Mouse (Mus musculus): ENCODE results near the gene Rnf19b. TPM values are rescaled to one million over a fixed set of nuclear protein-coding genes. Genes with fewer than 3 reads are reported as not detected.
A peak's percentile ranks its signal among the peaks of the same experiment; 100 is the strongest.

Rnf19b gene
- polyA plus RNA-seq (2012; rRNA removed), result 28.2 and 30.6 TPM in 2 replicates

DNA sequence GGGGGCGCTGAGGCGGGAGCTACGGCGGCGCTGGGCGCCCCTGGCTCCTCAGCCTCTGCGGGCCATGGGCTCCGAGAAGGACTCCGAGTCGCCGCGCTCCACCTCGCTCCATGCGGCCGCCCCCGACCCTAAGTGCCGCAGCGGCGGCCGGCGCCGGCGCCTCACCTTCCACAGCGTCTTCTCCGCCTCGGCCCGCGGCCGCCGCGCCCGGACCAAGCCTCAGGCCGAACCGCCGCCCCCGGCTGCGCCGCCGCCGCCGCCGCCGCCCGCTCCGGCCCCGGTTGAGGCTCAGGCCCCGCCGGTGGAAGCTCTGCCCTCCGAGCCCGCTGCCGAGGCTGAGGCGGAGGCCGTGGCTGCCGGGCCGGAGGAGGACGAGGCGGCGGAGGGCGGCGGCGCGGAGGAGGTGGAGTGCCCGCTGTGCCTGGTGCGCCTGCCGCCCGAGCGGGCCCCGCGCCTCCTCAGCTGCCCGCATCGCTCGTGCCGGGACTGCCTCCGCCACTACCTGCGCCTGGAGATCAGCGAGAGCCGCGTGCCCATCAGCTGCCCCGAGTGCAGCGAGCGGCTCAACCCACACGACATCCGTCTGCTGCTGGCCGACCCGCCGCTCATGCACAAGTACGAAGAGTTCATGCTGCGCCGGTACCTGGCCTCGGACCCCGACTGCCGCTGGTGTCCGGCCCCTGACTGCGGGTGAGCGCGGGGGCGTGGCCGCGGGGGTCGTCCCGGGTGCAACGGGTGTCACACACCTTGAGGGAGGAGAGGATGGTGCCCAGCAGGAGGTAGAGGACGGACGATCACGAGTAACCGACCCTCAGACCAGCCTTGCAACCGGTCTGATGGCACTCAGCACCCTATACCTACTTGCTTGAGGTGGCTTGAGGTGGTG lies at the start of gene Rnf19b:
Rnf19b (plus strand) TSS at position 65 of the 886 bp plus-strand sequence.
- TF ChIP-seq CTCF (conservative IDR thresholded peaks at IDR 0.05; ENCODE audit: insufficient read depth, insufficient read length, low read depth, low read length), result no peak
- no peak for TF ChIP-seq POLR2A (IDR thresholded peaks at IDR 0.05; ENCODE audit: low read depth, low read length)
- DNase-seq, result peak; percentile 45
- peak within 1 kb of the TSS; percentile 86 for H3K4me3 ChIP-seq (ENCODE audit: insufficient read depth, low read depth, low read length)
- peak within 1 kb of the TSS; percentile 61 for H3K27ac ChIP-seq (ENCODE audit: insufficient read depth, low read depth, low read length)
- H3K36me3 ChIP-seq (ENCODE audit: control insufficient read depth, insufficient read depth, low read length), result no peaks in the 10 kb centered on the region
- H3K27me3 ChIP-seq (replicated peaks; ENCODE audit: control insufficient read depth, insufficient read depth, low read length), result no peaks in the 10 kb centered on the region
- peaks cover 13% of the 10 kb centered on the region; the same call in 1 of the 2 replicates for H3K4me1 ChIP-seq (ENCODE audit: control insufficient read depth, insufficient read depth, low read length)
- under 1% methylated on average over 102 of the region's 107 CpGs for WGBS

DNA sequence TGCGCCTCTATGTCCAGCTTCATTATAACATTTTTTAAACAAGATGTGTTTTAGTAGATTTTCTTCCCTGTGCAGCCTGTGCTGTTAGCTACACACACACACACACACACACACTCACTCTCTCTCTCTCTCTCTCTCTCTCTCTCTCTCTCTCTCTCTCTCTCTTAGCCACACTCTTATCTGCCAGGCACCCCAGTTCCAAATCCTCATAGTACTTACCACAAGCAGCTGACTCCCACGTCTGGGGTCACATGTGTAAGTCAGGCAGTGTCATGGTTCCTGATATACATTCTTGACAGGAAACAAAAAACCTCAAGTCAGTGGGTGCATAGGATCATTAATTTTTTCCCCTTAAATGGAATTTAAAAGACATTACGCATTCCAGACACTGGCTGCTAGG lies 49.4 kb upstream of the Rnf19b start:
- H3K36me3 ChIP-seq (ENCODE audit: control insufficient read depth, insufficient read depth, low read length), result peaks cover 3% of the 10 kb centered on the region; the same call in 1 of the 2 replicates
- no peak for TF ChIP-seq POLR2A (IDR thresholded peaks at IDR 0.05; ENCODE audit: low read depth, low read length)
- H3K4me3 ChIP-seq (ENCODE audit: insufficient read depth, low read depth, low read length), result no peak overlapping the region
- no peaks in the 10 kb centered on the region; the same call in 1 of the 2 replicates for H3K4me1 ChIP-seq (ENCODE audit: control insufficient read depth, insufficient read depth, low read length)
- no peaks in the 10 kb centered on the region for H3K27me3 ChIP-seq (replicated peaks; ENCODE audit: control insufficient read depth, insufficient read depth, low read length)
- DNase-seq, result no peak
- 77% methylated on average over 3 of the region's 3 CpGs for WGBS
- H3K27ac ChIP-seq (ENCODE audit: insufficient read depth, low read depth, low read length), result no peak overlapping the region

DNA sequence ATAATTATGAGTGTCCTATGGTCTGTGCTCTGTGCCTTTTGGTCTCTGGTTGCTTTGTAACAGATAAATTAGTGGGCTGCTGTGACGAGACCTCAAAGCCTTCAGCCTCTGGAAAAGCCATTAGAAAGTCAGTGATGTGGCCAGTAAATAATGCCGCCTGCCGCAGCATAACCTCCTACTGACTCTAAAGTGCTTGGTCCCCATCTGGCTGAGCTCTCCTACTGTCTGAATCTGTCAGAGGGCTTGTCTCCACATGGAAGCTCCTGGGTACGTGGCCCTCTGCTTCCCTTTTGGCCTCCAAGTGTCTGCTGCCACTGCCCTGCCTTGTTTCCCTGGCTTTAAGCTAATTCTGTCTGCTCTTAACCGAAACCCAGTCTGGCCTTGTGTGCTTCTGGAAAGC lies 48.5 kb upstream of the Rnf19b start:
- no peak for TF ChIP-seq CTCF (conservative IDR thresholded peaks at IDR 0.05; ENCODE audit: insufficient read depth, insufficient read length, low read depth, low read length)
- no peak for TF ChIP-seq POLR2A (IDR thresholded peaks at IDR 0.05; ENCODE audit: low read depth, low read length)
- Histone ChIP-seq H3K36me3 (ENCODE audit: control insufficient read depth, insufficient read depth, low read length) (peaks cover 2% of the 10 kb centered on the region; the same call in 1 of the 2 replicates), H3K4me1 (ENCODE audit: control insufficient read depth, insufficient read depth, low read length) (no peaks in the 10 kb centered on the region; the same call in 1 of the 2 replicates), H3K27me3 (replicated peaks; ENCODE audit: control insufficient read depth, insufficient read depth, low read length) (no peaks in the 10 kb centered on the region), H3K4me3 (ENCODE audit: insufficient read depth, low read depth, low read length) (no peak overlapping the region), H3K27ac (ENCODE audit: insufficient read depth, low read depth, low read length) (no peak overlapping the region)
- no peak for DNase-seq
- WGBS, result 69% methylated on average over 5 of the region's 5 CpGs

DNA sequence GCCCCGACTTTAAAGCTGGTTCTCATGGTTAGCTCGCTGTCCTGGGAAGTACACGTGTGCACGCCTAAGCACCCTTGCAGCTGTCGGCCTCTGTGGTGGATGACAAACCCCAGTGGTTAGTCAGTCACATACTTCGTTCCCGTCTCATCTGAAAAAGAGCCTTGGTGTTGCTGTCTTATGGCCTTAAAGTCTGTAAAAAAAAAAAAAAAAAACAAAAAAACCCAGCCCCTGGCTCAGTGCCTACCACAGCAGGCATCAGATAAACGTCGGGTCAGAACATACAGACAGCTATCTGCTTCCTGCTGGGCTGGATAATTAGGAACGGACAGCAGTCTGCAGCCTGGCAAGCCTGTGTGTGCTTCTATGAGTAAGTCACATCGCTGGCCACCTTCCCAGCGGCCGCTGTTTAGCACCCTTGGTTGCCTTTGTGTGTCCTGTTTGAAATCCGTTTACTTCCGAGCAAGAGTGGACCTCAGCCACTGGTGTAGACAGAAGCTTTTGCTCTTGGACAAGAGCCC lies 46.4 kb upstream of the Rnf19b start:
- Histone ChIP-seq H3K27ac (ENCODE audit: insufficient read depth, low read depth, low read length) (0 out of 2 replicates have a peak overlapping the region, but pooled peaks have one; percentile 13), H3K27me3 (replicated peaks; ENCODE audit: control insufficient read depth, insufficient read depth, low read length) (no peaks in the 10 kb centered on the region), H3K4me1 (ENCODE audit: control insufficient read depth, insufficient read depth, low read length) (no peaks in the 10 kb centered on the region; the same call in 1 of the 2 replicates), H3K36me3 (ENCODE audit: control insufficient read depth, insufficient read depth, low read length) (peaks cover 2% of the 10 kb centered on the region; the same call in 1 of the 2 replicates), H3K4me3 (ENCODE audit: insufficient read depth, low read depth, low read length) (no peak overlapping the region)
- 32% methylated on average over 15 of the region's 15 CpGs for WGBS
- TF ChIP-seq CTCF (conservative IDR thresholded peaks at IDR 0.05; ENCODE audit: insufficient read depth, insufficient read length, low read depth, low read length) (no peak), POLR2A (IDR thresholded peaks at IDR 0.05; ENCODE audit: low read depth, low read length) (no peak)
- peak; percentile 68 for DNase-seq

DNA sequence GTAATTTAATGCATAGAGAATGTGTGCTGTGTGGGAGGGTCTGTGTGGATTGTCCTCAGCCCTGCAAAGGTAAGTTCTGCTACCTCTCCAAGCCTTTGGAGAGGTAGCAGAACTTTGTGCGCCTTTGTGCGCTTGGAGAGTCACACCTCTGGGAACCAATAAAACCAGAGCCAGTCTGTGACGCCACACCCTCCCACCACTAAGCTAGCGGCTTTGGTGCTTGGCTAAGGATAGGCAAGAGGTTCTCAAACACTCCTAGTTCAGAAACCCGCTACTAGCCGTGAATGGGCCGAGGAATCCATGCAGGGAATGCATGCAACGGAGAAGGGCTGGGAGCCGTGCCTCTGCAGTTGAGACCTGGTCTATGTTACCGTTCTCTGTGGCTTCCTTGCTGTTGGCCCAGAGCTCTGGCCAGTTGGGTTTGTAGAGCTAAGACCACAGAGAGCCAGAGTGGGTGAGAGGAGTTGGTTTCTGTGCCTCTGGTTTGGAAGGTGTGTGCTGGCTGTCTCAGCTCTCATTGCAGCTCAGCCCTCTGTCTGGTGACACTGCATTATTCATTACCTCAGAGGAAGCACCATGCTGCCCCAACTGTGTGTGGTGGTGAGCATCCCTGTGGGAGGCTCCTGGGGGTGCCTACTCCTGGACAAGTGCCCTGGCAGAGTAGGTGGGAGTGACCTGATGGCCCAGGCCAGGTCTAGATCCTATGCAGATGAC lies 44.8 kb upstream of the Rnf19b start:
- Histone ChIP-seq H3K27me3 (replicated peaks; ENCODE audit: control insufficient read depth, insufficient read depth, low read length) (no peaks in the 10 kb centered on the region), H3K4me1 (ENCODE audit: control insufficient read depth, insufficient read depth, low read length) (no peaks in the 10 kb centered on the region; the same call in 1 of the 2 replicates), H3K4me3 (ENCODE audit: insufficient read depth, low read depth, low read length) (no peak overlapping the region), H3K36me3 (ENCODE audit: control insufficient read depth, insufficient read depth, low read length) (0 out of 2 replicates have a peak, but pooled peaks cover 2% of the 10 kb centered on the region), H3K27ac (ENCODE audit: insufficient read depth, low read depth, low read length) (no peak overlapping the region)
- 76% methylated on average over 10 of the region's 10 CpGs for WGBS
- TF ChIP-seq POLR2A (IDR thresholded peaks at IDR 0.05; ENCODE audit: low read depth, low read length), result no peak
- no peak for TF ChIP-seq CTCF (conservative IDR thresholded peaks at IDR 0.05; ENCODE audit: insufficient read depth, insufficient read length, low read depth, low read length)
- DNase-seq, result no peak

DNA sequence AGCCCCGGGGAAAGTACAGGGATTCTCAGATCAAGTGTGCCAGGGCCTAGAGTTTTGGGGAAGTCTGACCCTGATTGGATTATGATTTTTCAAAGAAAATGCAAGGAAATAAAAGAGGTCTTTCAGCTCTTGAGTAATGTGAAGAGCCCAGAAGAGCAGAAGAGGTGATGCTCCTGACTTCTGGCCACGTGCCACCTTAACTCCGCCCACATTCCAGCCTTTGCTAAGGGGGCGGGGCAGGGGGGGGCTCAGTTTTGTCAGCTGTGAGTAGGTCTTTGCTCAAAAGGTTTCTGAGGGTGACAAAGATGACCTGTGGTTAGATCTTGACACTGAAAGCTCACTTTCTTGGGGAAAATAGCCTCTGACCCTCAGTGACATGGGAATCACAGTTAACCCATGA lies 41.7 kb upstream of the Rnf19b start:
- no peak overlapping the region for H3K27ac ChIP-seq (ENCODE audit: insufficient read depth, low read depth, low read length)
- H3K4me3 ChIP-seq (ENCODE audit: insufficient read depth, low read depth, low read length), result no peak overlapping the region
- no peaks in the 10 kb centered on the region for H3K36me3 ChIP-seq (ENCODE audit: control insufficient read depth, insufficient read depth, low read length)
- DNase-seq, result no peak
- no peaks in the 10 kb centered on the region for H3K27me3 ChIP-seq (replicated peaks; ENCODE audit: control insufficient read depth, insufficient read depth, low read length)
- peaks cover 6% of the 10 kb centered on the region; the same call in 1 of the 2 replicates for H3K4me1 ChIP-seq (ENCODE audit: control insufficient read depth, insufficient read depth, low read length)
- no peak for TF ChIP-seq CTCF (conservative IDR thresholded peaks at IDR 0.05; ENCODE audit: insufficient read depth, insufficient read length, low read depth, low read length)
- no peak for TF ChIP-seq POLR2A (IDR thresholded peaks at IDR 0.05; ENCODE audit: low read depth, low read length)
- 33% methylated on average over 4 of the region's 4 CpGs for WGBS

Measured in kidney, adult 2 months (tissue).